Mouse (Mus musculus): ENCODE measurements around the gene Lrrc28.

GRCm38 (mm10) chr7:67551242-67551641 lies 93.8 kb downstream of the Lrrc28 start:
- TF ChIP-seq CTCF (conservative IDR thresholded peaks at IDR 0.05; ENCODE audit: insufficient read depth, insufficient read length, low read depth, low read length) (no peak), POLR2A (IDR thresholded peaks at IDR 0.05; ENCODE audit: low read depth, low read length) (no peak)
